Mouse (Mus musculus): ENCODE measurements at regions not wholly inside any gene's neighbourhood (a gene's known extent, or its start where the extent isn't known, plus 50 kb on each side); places are given as distances from the start of the nearest gene placed in this dataset.

DNA sequence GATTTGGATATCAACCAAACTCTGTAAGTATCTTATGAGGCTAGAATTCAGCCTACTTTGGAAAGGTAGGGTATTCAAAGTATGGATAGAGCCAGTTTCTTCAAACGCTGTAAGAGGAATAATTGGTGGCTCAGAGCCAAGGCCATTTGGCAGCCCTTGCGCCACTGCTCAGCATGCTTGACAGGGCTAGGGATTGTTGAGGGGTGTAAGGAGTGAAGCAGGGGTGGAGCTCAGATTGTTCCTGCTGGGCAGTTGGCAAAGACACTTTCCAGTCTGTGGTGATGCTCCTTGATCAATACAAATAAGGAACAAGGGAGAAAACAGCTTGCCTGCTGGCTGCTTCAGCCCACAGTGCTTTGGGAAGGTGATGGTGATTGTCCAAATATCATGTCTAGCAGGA, 181.9 kb downstream of the Kcna5 start:
- no peak for DNase-seq (ENCODE audit: low read depth)

DNA sequence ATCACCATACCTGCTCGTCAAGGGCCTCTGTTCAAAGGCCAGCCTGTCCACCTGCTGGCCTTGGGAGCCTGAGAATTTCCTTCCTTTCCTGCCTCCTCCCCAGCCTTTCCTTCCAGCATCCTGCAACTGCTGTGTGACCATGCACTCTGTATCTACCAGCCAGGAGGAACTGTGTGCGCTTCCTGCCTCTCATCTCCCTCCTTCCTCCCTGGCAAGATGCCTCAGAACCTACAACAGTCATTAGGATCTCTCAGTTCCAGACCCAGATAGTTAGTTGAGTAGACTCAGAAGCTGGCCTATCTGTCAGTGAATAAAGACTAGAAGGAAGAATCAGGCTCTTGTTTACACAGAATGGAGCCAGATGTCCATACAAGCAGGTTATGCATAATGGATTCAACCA, 183.8 kb upstream of the Ntf3 start:
- DNase-seq (ENCODE audit: low read depth), result no peak

DNA sequence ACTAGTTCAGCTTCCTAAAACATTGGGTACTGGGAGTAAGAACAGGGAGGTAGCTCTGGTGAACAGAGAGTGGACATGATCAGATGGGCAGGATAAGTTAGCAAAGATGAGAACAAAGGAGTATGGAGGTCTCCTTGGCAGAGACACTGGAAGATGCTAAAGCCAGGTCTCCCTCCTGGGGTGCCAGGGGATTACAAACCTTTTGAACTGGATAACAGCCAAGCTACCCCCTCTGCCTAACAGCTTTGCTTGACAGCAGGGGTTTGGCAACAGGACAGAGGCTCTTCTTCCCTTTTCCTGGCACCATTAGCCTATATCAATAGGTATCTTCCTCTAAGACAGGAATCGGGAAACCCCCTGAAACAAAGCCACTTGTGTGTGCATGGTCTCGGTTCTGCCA, 183.2 kb upstream of the Ntf3 start:
- no peak for DNase-seq (ENCODE audit: low read depth)

DNA sequence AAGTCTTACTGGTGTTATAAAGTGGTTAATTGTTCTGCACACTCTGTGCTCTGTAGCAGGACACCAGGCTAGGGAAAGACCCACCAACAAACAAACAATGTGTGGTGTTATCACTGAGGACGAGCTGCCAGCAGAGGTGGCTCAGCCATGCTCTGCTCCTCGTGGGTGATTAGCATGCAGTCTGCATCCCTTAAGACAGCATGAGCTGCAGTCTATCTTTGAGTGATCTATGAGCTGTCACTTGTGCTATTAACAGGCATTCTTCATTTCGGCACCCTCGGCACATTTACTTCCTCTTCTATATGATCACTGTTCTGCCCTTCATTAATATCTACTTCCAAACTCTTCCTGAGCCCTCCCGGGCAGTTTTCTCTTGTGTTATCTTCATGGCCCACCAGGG, 178.5 kb upstream of the Ntf3 start:
- no peak for DNase-seq (ENCODE audit: low read depth)

DNA sequence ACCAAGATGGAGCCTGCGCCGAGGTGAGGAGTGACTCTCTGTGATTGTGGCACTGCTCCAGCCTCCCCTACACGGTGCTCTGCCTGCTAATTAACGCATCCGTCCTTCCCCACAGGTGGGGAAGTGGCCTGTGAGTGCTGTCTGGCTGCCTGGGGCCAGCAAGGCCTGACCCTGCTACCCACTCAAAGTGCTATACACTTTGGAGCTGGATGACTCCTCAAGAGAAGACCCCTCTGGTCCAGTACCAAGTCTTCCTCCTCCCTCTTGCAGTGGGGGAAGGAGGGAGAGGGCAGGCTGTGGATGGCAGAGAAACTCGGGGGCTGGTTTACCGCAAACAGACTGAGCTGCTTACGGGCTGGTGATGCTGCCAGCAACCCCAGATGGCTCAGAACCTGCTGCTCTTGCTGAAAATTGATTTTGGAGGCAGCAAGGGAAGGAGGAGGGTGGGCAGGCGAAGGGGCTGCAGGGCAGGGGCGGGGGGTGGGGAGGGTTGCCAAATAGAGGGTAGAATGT, 173.4 kb upstream of the Ntf3 start:
- no peak for DNase-seq (ENCODE audit: low read depth)

DNA sequence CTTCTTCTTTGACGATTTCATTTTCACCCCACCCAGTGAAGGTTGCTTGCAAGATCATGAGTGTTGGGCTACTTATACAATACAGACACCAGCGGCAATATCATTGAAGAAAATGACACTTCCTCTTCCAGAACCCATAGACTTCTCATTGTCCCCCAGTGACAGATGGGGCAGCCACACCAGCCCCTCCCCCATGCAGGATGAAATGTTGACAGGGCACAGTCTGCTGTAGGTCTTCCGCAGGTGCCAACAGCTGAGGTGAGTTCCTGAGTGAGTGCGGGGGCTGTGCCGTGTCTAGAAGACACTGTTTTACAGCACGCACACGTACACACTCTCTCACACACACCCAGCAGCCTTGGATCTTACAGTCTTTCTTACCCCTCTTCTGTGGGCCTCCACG, 171.0 kb upstream of the Ntf3 start:
- no peak for DNase-seq (ENCODE audit: low read depth)

DNA sequence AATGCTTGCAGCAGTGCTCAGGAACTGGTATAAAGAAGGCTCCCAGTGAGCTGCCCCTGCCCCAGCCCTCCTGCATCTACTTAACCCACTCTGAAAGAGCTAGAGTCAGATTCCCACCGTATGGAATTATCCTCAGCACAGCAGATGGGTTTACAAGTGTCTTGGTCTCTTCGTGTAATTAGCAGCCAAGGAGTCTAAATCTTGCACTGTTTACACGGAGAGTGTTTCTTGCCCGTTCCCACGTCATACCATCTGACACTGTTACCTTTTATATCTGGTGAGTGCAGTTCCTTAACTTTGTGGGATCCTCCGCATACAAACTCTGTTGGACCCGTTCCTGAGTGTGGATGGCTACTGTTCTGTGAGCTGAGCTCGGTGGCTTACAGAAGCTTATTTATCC, 167.5 kb upstream of the Ntf3 start:
- DNase-seq (ENCODE audit: low read depth), result no peak

DNA sequence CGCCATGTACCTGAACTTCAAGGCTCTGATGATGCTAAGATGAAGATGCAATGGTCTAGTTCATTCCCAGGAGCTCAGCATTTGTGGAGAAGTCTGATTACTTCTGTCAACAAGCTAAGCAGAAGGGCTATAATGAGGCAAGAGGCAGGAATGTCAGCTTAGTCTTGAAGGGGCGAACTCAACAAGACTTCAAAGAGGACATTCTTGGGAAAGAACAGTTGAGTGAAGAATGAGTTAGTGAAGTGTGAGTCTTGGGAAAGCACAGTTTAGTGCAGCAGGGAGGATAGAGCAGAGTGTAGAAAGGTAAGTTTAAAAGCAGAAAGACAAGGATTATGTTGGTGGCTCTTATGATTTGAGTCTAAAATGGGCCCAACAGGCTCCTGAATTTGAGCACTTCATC, 160.5 kb upstream of the Ntf3 start:
- no peak for DNase-seq (ENCODE audit: low read depth)

DNA sequence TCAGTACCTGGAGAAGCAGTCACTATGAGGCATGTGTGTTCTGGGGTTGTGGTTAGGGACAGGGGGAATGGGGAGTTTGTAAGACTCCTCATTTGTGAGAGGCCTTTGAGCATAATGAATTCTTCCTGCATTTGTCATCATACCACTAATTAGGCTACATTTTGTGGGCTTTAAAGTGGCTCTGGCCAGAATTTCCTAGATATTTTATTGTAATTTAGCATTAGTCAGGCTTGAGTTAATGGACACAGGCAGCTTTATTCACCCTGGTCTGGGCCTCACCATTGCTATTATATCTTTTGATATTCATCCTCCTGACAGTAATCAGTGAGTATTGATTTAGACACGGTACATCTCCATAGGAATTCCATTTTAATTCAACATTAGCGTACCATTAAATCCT, 151.8 kb upstream of the Ntf3 start:
- no peak for DNase-seq (ENCODE audit: low read depth)

DNA sequence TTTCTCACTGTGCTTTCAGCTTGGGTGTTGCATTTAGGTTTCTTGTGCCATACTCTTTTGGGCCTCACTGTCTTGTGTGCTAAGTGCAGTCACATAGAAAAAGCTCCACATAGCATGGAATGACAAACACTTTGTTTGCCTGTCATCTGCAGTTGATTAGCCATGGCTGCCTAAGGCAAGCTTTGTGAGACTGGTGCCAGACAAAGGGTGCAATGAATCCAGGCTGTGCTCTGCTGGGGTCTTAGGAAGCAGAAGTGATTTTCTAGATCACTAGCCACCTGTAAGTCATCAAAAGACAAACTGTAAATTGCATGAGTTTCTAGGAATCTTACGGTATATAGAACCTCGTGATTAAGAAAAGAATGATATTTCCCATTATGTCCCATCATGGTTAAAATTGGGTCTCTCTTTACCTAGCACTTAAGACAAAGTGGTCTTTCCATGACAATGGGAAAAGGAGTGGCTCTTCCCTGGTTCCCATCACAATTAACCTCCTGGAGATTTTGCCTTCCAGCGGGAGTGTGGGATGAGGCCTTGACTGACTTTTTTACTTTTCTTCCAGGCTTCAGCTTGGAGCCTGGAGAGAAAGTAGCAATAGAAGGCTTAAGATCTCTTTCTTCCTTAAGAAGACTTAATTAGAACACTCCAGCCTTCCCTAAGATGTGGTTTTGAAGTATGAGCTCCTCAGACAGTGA, 144.2 kb upstream of the Ntf3 start:
- no peak for DNase-seq (ENCODE audit: low read depth)

DNA sequence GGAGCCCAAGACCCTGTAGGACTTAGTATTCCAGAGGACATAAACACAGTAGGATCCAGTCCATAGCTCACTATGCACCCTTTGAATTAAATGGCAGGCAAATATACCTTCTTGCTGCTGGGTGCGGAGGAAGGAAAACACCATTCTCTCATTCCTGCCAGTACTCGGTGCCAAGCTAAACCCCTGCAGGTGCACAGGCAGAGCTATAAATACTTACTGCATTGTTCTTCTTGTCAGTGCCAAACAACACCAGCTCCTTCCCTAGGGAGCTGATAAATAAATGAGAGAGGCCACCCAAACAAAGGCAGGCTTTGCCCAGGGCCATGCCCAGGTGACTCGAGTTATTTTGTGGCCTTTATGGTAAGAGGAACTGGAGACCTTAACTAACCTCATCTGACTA, 136.4 kb upstream of the Ntf3 start:
- DNase-seq (ENCODE audit: low read depth), result no peak

DNA sequence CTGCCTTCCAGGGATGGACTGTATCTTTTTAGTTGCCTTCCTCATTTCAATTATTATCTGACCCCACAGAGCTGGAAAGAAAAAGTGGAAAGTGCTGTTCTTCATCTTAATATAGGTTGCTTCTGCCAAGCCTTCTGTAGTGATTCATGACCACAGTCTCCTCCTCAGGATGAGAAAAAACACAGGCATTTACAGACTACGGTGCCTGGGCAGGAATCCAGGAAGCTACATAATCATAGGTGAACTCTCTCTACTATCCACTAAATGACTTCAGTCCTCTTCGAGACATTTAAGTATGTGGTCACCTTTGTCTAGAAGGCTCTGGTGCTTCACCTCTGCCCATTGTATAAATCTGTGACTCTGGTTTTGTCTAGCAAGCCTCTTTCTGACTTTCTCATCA, 124.9 kb upstream of the Ntf3 start:
- no peak for DNase-seq (ENCODE audit: low read depth)

DNA sequence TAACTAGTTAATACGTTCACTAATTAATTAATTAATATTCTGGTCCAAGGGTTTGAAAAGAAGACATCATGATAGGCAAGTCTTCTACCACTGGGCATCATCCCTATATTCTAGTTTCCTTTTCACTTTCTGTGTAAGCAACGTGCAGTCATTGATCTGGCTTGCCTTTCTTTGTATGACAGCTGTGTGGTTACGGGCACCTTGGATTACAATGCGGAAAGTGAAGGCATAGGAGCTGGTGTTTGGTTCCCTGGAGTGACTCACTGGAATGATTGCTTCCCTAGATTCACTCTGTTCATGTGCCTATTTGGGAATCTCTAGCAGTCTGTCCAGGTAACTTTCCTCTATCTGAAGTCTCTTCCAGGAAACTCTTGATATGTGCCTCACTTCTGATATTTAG, 120.5 kb upstream of the Ntf3 start:
- no peak for DNase-seq (ENCODE audit: low read depth)

DNA sequence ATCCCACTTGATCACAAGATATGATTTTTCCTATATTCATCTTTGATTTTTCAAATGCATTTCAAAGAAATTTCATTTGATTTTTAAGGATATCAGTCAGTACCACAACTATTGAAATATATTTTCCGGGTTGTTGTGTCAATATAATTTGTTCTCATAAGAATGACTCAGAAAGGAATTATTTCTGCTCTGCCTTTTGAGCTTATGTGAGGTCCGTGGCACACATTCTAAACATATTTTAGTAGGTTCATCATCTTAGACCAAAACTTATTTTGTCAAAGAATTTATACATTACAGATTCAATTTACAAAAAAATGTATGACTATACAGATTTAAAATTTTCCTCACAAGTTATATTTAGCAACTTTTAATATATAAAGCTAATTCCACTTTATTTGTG, 119.5 kb upstream of the Ntf3 start:
- DNase-seq (ENCODE audit: low read depth), result no peak

DNA sequence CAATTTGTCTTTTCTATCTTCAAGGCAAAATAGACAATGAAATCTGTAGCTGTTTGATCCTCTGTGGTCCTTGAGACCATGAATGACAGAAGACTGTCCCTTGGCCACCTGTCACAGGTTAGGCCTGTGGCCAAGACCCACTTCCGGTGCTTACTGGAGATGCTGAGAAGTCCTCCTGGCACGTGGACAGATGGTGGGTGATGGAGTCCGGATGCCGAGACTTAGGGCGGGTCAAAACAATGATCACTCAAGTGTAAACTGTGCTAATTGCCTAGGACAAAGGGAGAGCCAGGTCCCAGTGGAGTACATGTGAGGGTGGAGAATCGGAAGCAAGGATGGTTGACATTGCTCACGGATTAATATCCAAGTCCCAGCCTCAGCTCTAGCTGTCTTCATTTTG, 117.7 kb upstream of the Ntf3 start:
- no peak for DNase-seq (ENCODE audit: low read depth)

DNA sequence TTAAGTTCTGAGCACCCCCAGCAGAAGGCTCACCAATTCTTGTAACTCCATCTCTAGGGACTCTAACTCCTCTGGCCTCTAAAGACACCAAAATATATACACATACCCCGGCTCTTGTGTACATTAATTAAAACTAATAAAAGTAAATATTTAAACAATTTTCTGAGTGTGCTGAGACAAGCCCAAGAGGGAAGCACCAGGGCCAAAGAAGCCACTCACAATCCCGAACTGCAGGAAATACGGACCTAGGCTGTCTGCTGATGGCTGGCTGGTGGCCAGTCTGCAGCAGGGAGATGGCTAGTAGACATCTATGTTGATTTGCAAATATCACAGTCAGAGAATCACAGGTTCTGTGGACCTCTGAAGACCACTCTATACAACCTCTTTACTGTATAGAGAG, 113.6 kb upstream of the Ntf3 start:
- DNase-seq (ENCODE audit: low read depth), result no peak

DNA sequence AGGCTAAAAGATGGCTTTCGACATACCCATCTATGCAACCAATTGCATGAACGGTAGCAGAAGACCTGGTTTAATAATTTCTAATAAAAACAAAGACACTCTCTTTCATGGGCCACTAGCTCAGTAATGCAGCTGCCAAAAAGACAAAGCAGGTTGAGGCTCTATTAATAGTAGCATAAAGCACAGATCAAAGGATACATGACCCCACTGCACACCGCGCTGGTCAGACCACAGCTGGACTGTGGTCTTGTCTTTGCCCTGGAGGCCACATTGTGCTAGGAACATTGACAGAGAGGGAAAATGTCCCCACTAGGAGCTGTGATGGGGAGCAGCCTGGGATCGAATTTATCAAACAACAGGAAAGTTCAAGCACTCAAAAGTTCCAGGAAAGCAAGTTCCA, 79.3 kb upstream of the Ntf3 start:
- DNase-seq (ENCODE audit: low read depth), result no peak

DNA sequence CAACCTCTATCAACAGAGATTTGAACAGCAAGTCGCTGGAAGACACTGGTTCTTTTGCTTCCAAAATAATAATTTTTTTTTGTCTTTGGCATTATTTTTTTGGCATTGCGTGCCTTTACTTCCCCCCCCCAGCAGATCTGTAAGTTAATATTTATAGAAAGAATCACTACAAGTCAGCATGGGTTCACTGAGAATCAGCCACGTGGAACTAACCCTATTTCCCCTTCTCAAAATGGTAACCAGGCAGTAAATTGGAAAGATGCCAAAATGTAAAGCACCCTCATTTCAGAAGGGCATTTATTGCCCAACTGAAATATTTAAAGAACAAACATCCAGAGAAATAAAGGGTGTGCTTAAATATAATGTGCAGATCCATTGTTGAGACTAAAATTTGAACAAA, 78.7 kb upstream of the Ntf3 start:
- DNase-seq (ENCODE audit: low read depth), result no peak

DNA sequence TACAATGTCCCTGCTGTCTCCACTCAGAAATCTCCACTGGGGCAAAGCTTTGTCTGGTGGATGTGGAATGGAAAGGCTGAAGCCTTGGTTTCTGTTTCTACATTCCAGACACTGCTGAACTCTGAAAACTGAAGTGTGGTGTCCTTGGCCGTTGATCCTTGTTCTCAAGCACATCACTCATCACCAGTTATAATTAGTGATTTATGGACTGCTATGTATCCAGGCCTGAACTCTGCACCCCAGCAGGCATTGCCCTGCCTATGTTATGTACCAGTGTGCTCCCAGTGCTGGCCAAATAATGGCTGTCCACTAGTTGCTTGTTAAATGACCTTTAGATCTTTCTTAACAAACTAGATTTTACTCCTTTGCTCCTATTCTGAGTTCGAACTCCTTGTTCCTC, 75.6 kb upstream of the Ntf3 start:
- no peak for DNase-seq (ENCODE audit: low read depth)

DNA sequence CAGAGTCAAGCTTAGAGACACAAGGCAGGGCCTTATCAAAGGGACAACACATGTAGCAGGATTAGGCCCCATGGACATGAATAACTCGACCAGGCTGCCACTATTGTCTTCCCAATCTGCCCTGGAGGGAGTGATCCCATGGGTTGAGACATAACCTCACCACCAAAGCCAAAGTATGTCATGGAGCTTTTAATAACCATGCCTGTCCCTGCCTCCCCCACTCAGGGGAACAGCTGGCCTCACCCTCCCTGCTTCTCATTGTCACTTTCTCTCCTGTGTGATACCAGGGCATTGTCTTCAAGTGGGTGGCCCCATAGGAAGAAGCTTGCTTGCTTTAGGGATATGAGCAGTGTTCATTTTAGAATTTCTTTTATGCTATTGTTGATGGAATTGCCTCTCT, 73.5 kb upstream of the Ntf3 start:
- DNase-seq (ENCODE audit: low read depth), result no peak
